Mouse (Mus musculus): ENCODE data around the gene Cacna2d4. TPM values are rescaled to one million over a fixed set of nuclear protein-coding genes. Genes with fewer than 3 reads are reported as not detected.
A peak's percentile ranks its signal among the peaks of the same experiment; 100 is the strongest.

Gene Cacna2d4
- polyA plus RNA-seq, 1 experiment from 2014 or later = 0.58 TPM

- Histone ChIP-seq H3K36me3 (ENCODE audit: control insufficient read depth, insufficient read depth, low read length) (no peaks in the 10 kb centered on the region), H3K4me2 (ENCODE audit: low read length) (no peak overlapping the region), H3K4me1 (ENCODE audit: control insufficient read depth, insufficient read depth, low read length) (0 out of 2 replicates have a peak, but pooled peaks cover 3% of the 10 kb centered on the region), H3K4me3 (replicated peaks; ENCODE audit: low read depth, low read length) (no peak overlapping the region), H3K27ac (replicated peaks; ENCODE audit: low read depth, low read length) (no peak overlapping the region), H3K9me3 (ENCODE audit: control insufficient read depth, low read length) (no peaks in the 10 kb centered on the region), H3K27me3 (ENCODE audit: control insufficient read depth, insufficient read depth, low read length) (no peaks in the 10 kb centered on the region), H3K9ac (replicated peaks; ENCODE audit: low read length) (no peak overlapping the region)
- ATAC-seq (ENCODE audit: low FRiP score, low TSS enrichment) (no peak), DNase-seq (peak; percentile 42)
- WGBS = 36% methylated on average over 10 of the region's 10 CpGs
These were observed 71.6 kb downstream of the Cacna2d4 start for GRCm38 (mm10) chr6:119307867-119308413.

GRCm38 (mm10) chr6:119310176-119310575 is 73.8 kb downstream of the Cacna2d4 start:
- Histone ChIP-seq H3K4me1 (ENCODE audit: control insufficient read depth, insufficient read depth, low read length) (peaks cover 22% of the 10 kb centered on the region), H3K27me3 (ENCODE audit: control insufficient read depth, insufficient read depth, low read length) (no peaks in the 10 kb centered on the region), H3K27ac (replicated peaks; ENCODE audit: low read depth, low read length) (no peak overlapping the region), H3K9me3 (ENCODE audit: control insufficient read depth, low read length) (no peaks in the 10 kb centered on the region), H3K4me3 (replicated peaks; ENCODE audit: low read depth, low read length) (no peak overlapping the region), H3K4me2 (ENCODE audit: low read length) (no peak overlapping the region), H3K36me3 (ENCODE audit: control insufficient read depth, insufficient read depth, low read length) (no peaks in the 10 kb centered on the region), H3K9ac (replicated peaks; ENCODE audit: low read length) (no peak overlapping the region)
- DNase-seq (no peak), ATAC-seq (ENCODE audit: low FRiP score, low TSS enrichment) (no peak)
- WGBS = 55% methylated on average over 9 of the region's 9 CpGs

- Histone ChIP-seq H3K36me3 (ENCODE audit: control insufficient read depth, insufficient read depth, low read length) (0 out of 2 replicates have a peak, but pooled peaks cover 3% of the 10 kb centered on the region), H3K4me3 (replicated peaks; ENCODE audit: low read depth, low read length) (no peak overlapping the region), H3K27me3 (ENCODE audit: control insufficient read depth, insufficient read depth, low read length) (no peaks in the 10 kb centered on the region), H3K4me2 (ENCODE audit: low read length) (no peak overlapping the region), H3K27ac (replicated peaks; ENCODE audit: low read depth, low read length) (no peak overlapping the region), H3K9me3 (ENCODE audit: control insufficient read depth, low read length) (no peaks in the 10 kb centered on the region), H3K9ac (replicated peaks; ENCODE audit: low read length) (no peak overlapping the region), H3K4me1 (ENCODE audit: control insufficient read depth, insufficient read depth, low read length) (peaks cover 22% of the 10 kb centered on the region)
- DNase-seq = no peak
- no peak for ATAC-seq (ENCODE audit: low FRiP score, low TSS enrichment)
- WGBS = 82% methylated on average over 6 of the region's 6 CpGs
These were observed 76.1 kb downstream of the Cacna2d4 start for GRCm38 (mm10) chr6:119312381-119312780.

DNA sequence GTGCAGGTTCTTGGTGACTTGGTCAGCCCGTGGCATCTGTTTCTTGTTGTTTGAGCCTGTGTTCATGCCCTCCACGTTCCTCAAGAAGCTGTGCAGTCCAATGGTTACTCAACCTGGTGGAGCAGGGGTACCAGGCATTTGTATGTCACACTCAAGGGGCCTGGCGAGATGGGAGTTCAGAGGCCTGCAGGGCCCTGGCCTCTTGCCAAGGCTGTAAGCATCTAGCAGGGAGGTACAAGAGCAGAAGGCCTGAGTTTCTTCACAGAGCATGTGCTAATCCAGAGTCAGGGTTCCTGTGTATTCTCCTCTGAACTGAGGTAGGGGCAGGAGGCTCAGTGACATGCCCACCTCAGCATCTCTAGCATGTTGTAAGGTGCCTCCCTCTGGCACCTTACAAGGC is 76.8 kb downstream of the Cacna2d4 start:
- Histone ChIP-seq H3K4me1 (ENCODE audit: control insufficient read depth, insufficient read depth, low read length) (peaks cover 22% of the 10 kb centered on the region), H3K4me3 (replicated peaks; ENCODE audit: low read depth, low read length) (no peak overlapping the region), H3K9me3 (ENCODE audit: control insufficient read depth, low read length) (no peaks in the 10 kb centered on the region), H3K9ac (replicated peaks; ENCODE audit: low read length) (no peak overlapping the region), H3K36me3 (ENCODE audit: control insufficient read depth, insufficient read depth, low read length) (0 out of 2 replicates have a peak, but pooled peaks cover 3% of the 10 kb centered on the region), H3K27ac (replicated peaks; ENCODE audit: low read depth, low read length) (no peak overlapping the region; the same call in 1 of the 2 replicates), H3K27me3 (ENCODE audit: control insufficient read depth, insufficient read depth, low read length) (no peaks in the 10 kb centered on the region), H3K4me2 (ENCODE audit: low read length) (no peak overlapping the region)
- DNase-seq = no peak
- no peak for ATAC-seq (ENCODE audit: low FRiP score, low TSS enrichment)
- WGBS = 62% methylated on average over 3 of the region's 3 CpGs

- H3K27me3 ChIP-seq (ENCODE audit: control insufficient read depth, insufficient read depth, low read length) = no peaks in the 10 kb centered on the region
- ATAC-seq (ENCODE audit: low FRiP score, low TSS enrichment) (peak; percentile 67), DNase-seq (peak; percentile 82)
- H3K9me3 ChIP-seq (ENCODE audit: control insufficient read depth, low read length) = no peaks in the 10 kb centered on the region
- H3K4me3 ChIP-seq (replicated peaks; ENCODE audit: low read depth, low read length) = no peak overlapping the region
- H3K27ac ChIP-seq (replicated peaks; ENCODE audit: low read depth, low read length) = peak overlapping the region; percentile 67
- 47% methylated on average over 14 of the region's 14 CpGs for WGBS
- H3K36me3 ChIP-seq (ENCODE audit: control insufficient read depth, insufficient read depth, low read length) = 0 out of 2 replicates have a peak, but pooled peaks cover 3% of the 10 kb centered on the region
- H3K4me2 ChIP-seq (ENCODE audit: low read length) = no peak overlapping the region
- no peak overlapping the region for H3K9ac ChIP-seq (replicated peaks; ENCODE audit: low read length)
- H3K4me1 ChIP-seq (ENCODE audit: control insufficient read depth, insufficient read depth, low read length) = peaks cover 22% of the 10 kb centered on the region
These were observed 77.5 kb downstream of the Cacna2d4 start for GRCm38 (mm10) chr6:119313588-119314375.

DNA sequence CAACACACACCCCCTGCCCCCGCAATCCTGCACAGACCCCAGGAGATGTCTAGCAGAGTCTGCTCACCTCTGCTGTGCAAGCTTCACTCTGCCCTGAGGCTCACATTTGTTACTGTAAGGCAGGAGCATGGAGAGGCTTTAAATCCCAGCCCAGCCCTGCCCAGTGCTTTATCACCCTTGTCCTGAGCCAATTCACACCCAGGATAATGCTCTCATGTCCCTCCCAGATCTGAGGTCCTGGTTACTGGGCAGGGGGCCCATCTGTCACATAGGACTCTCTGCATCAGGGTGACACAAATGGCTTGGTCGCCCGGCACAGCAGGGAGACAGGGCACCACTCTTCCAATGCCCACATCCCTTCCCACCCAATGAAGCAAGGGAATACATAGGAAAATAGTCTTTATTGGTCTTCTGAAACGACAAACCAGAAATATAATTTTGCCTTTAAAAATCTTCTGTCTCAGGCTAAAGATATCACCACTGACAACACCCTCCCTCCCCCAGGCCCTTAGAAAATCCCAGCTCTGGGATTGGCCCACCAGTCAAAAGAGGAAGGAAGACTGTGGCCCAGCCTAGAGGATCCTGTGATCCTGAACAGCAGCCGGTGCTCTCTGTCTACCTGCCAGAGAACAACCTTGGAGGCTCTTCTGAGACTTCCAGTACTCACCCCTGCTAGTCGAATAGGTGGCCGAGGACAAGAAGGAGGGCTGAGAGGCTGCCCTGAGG is 78.6 kb downstream of the Cacna2d4 start:
- Histone ChIP-seq H3K4me1 (ENCODE audit: control insufficient read depth, insufficient read depth, low read length) (peaks cover 22% of the 10 kb centered on the region), H3K9me3 (ENCODE audit: control insufficient read depth, low read length) (no peaks in the 10 kb centered on the region), H3K27me3 (ENCODE audit: control insufficient read depth, insufficient read depth, low read length) (no peaks in the 10 kb centered on the region), H3K4me2 (ENCODE audit: low read length) (no peak overlapping the region), H3K9ac (replicated peaks; ENCODE audit: low read length) (no peak overlapping the region), H3K4me3 (replicated peaks; ENCODE audit: low read depth, low read length) (no peak overlapping the region), H3K27ac (replicated peaks; ENCODE audit: low read depth, low read length) (no peak overlapping the region), H3K36me3 (ENCODE audit: control insufficient read depth, insufficient read depth, low read length) (0 out of 2 replicates have a peak, but pooled peaks cover 3% of the 10 kb centered on the region)
- ATAC-seq (ENCODE audit: low FRiP score, low TSS enrichment) = no peak
- WGBS = 73% methylated on average over 7 of the region's 7 CpGs
- DNase-seq = no peak

DNA sequence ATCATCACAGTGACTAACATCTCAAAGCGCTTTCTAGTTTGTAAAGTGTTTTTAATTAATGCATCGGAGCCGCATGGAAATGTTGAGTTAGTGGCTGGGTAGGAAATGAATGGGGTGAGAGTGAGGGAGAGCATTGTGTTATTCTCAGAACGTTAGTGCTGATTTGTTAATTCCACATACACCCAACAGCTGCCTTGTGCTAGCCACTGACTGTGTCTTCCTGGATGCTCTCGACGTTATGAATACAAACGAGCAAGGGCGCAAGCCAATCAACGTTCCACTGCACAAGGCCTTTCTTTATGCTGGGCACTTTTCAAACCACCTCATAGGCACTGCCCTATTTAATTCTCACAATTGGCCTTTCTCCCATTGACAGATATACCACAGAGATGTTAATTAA is 82.4 kb downstream of the Cacna2d4 start:
- Histone ChIP-seq H3K4me1 (ENCODE audit: control insufficient read depth, insufficient read depth, low read length) (peaks cover 12% of the 10 kb centered on the region), H3K36me3 (ENCODE audit: control insufficient read depth, insufficient read depth, low read length) (0 out of 2 replicates have a peak, but pooled peaks cover 3% of the 10 kb centered on the region), H3K9ac (replicated peaks; ENCODE audit: low read length) (no peak overlapping the region), H3K4me3 (replicated peaks; ENCODE audit: low read depth, low read length) (no peak overlapping the region), H3K27me3 (ENCODE audit: control insufficient read depth, insufficient read depth, low read length) (no peaks in the 10 kb centered on the region), H3K4me2 (ENCODE audit: low read length) (no peak overlapping the region), H3K27ac (replicated peaks; ENCODE audit: low read depth, low read length) (no peak overlapping the region), H3K9me3 (ENCODE audit: control insufficient read depth, low read length) (no peaks in the 10 kb centered on the region)
- 51% methylated on average over 9 of the region's 9 CpGs for WGBS
- ATAC-seq (ENCODE audit: low FRiP score, low TSS enrichment) (no peak), DNase-seq (peak; percentile 44)

DNA sequence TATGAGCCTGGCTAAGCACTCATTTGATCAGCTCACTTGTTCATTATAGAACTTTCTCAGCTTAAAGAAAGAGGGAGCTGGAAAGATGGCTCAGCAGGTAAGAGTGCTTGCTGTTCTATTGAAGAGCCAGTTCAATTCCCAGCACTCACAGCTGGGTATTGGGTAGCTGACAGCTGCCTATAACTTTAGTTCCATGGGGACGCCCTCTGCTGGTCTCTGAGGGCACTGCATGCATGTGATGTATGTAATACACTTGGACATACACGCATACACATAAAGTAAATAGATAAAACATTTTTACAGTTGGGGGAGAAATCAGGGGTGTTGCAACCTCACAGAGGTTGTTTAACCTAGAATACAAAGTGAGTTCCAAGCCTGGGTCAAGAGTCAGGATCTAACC is 83.0 kb downstream of the Cacna2d4 start:
- no peak overlapping the region for H3K27ac ChIP-seq (replicated peaks; ENCODE audit: low read depth, low read length)
- H3K27me3 ChIP-seq (ENCODE audit: control insufficient read depth, insufficient read depth, low read length) = no peaks in the 10 kb centered on the region
- 89% methylated on average over 2 of the region's 2 CpGs for WGBS
- no peak overlapping the region for H3K9ac ChIP-seq (replicated peaks; ENCODE audit: low read length)
- peak; percentile 27 for DNase-seq
- no peaks in the 10 kb centered on the region for H3K9me3 ChIP-seq (ENCODE audit: control insufficient read depth, low read length)
- H3K36me3 ChIP-seq (ENCODE audit: control insufficient read depth, insufficient read depth, low read length) = 0 out of 2 replicates have a peak, but pooled peaks cover 3% of the 10 kb centered on the region
- no peak overlapping the region for H3K4me2 ChIP-seq (ENCODE audit: low read length)
- ATAC-seq (ENCODE audit: low FRiP score, low TSS enrichment) = no peak
- H3K4me3 ChIP-seq (replicated peaks; ENCODE audit: low read depth, low read length) = no peak overlapping the region
- peaks cover 6% of the 10 kb centered on the region for H3K4me1 ChIP-seq (ENCODE audit: control insufficient read depth, insufficient read depth, low read length)
